Mouse (Mus musculus) small intestine, adult 2 months (tissue): ENCODE data around the gene Lcmt1. TPM values are rescaled to one million over a fixed set of nuclear protein-coding genes. Genes with fewer than 3 reads are reported as not detected.

Source experiments
- H3K27ac ChIP-seq: fragments of 200-500 bp; 2 replicates; pipeline ENCODE4 v1.5.1; 2012; ENCODE audit warnings: low read depth, low read length, control low read depth, inconsistent platforms; ENCODE audit not compliant: insufficient read depth
- H3K27me3 ChIP-seq: fragments of 200-500 bp; 2 replicates; pipeline ENCODE4 v1.6.1; 2012; ENCODE audit warnings: mild to moderate bottlenecking, moderate library complexity, low read length, inconsistent platforms; ENCODE audit not compliant: control insufficient read depth, insufficient read depth
- H3K36me3 ChIP-seq: fragments of 200-500 bp; 2 replicates; pipeline ENCODE4 v1.6.1; 2012; ENCODE audit warnings: mild to moderate bottlenecking, low read length, control low read depth, inconsistent platforms; ENCODE audit not compliant: control insufficient read depth, insufficient read depth
- H3K4me1 ChIP-seq: fragments of 200-500 bp; 2 replicates; pipeline ENCODE4 v1.6.1; 2012; ENCODE audit warnings: low read length, inconsistent platforms, mixed read lengths; ENCODE audit not compliant: control insufficient read depth, insufficient read depth, insufficient read length
- H3K4me3 ChIP-seq: fragments of 200-500 bp; 2 replicates; pipeline ENCODE4 v1.5.1; 2012; ENCODE audit warnings: low read depth, mild to moderate bottlenecking, control low read depth, inconsistent platforms, low read length, moderate library complexity
- CTCF ChIP-seq: fragments of 200-500 bp; IDR thresholded peaks from 2 replicates; pipeline ENCODE4 v1.5.1; 2012; ENCODE audit warnings: low read depth, mild to moderate bottlenecking, control low read depth, inconsistent platforms, low read length, moderate library complexity, mixed read lengths; ENCODE audit not compliant: insufficient replicate concordance, insufficient read length; ENCODE audit errors: extremely low read depth
- POLR2A ChIP-seq: fragments of 200-500 bp; IDR thresholded peaks from 2 replicates; pipeline ENCODE4 v1.6.1; 2012; ENCODE audit warnings: low read depth, mild to moderate bottlenecking, control low read depth, inconsistent platforms, low read length, moderate library complexity
- WGBS: fragments of 180-500 bp; shearing (Covaris S2); methylation state at CpG from one replicate; pipeline ENCODE4 v1.1.7; 2018; 5-methylcytosine and 5-hydroxymethylcytosine counted together
- polyA plus RNA-seq: library from polyadenylated mRNA; depleted of rRNA; stranded (reverse); fragments of >200 nt; gene quantifications from 2 replicates; pipeline ENCODE4 v1.2.3, GENCODE M21; 2012

Lcmt1 gene
- polyA plus RNA-seq, 1 experiment, result 21.5 TPM

GRCm38 (mm10) chr7:123430411-123430705, 60.8 kb downstream of the Lcmt1 start:
- WGBS, result 70% methylated on average over 4 of the region's 4 CpGs
- Histone ChIP-seq H3K36me3 (peaks cover 10% of the 10 kb centered on the region; the same call in 1 of the 2 replicates), H3K4me1 (peaks cover 15% of the 10 kb centered on the region), H3K4me3 (no peak overlapping the region), H3K27me3 (no peaks in the 10 kb centered on the region), H3K27ac (peak overlapping the region; percentile 78)
- TF ChIP-seq CTCF (no peak), POLR2A (no peak)

- no peaks in the 10 kb centered on the region for H3K27me3 ChIP-seq
- H3K4me3 ChIP-seq, result no peak overlapping the region
- no peak overlapping the region for H3K27ac ChIP-seq
- peaks cover 15% of the 10 kb centered on the region for H3K4me1 ChIP-seq
- H3K36me3 ChIP-seq, result peaks cover 9% of the 10 kb centered on the region; the same call in 1 of the 2 replicates
- TF ChIP-seq CTCF, result no peak
- TF ChIP-seq POLR2A, result no peak
- 85% methylated on average over 4 of the region's 4 CpGs for WGBS
These were observed 61.6 kb downstream of the Lcmt1 start for GRCm38 (mm10) chr7:123431206-123431605.

- Histone ChIP-seq H3K4me1 (peaks cover 13% of the 10 kb centered on the region; the same call in 1 of the 2 replicates), H3K27me3 (no peaks in the 10 kb centered on the region), H3K27ac (no peak overlapping the region), H3K36me3 (no peaks in the 10 kb centered on the region), H3K4me3 (no peak overlapping the region)
- WGBS, result 79% methylated on average over 1 of the region's 1 CpGs
- TF ChIP-seq POLR2A, result no peak
- TF ChIP-seq CTCF, result no peak
These were observed 72.5 kb downstream of the Lcmt1 start for GRCm38 (mm10) chr7:123442079-123442478.

- H3K27ac ChIP-seq, result no peak overlapping the region
- TF ChIP-seq CTCF, result no peak
- no peak for TF ChIP-seq POLR2A
- WGBS, result 38% methylated on average over 2 of the region's 2 CpGs
These were observed 79.2 kb downstream of the Lcmt1 start for GRCm38 (mm10) chr7:123448794-123449193.

DNA sequence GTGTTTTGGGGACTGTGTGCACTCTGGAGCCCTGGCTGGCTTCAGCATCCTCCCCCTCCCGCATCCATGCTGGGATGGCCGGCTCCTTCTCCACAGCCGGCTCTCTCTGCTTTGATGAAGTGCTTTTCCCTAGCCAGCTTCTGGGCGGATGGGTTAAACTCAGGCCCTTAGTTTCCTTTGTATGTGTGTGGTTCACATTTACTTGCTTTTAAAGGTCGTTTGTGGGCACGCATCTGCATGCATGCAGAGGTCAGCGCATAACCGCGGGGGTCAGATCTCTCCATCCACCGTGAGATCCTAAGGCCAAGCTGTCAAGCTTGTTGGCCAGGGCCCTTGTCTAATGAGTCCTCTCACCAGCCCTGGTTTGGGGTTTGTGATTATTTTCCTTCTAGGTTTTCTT, 80.1 kb downstream of the Lcmt1 start:
- TF ChIP-seq CTCF (no peak), POLR2A (no peak)
- Histone ChIP-seq H3K27ac (no peak overlapping the region), H3K36me3 (no peaks in the 10 kb centered on the region), H3K4me1 (peaks cover 19% of the 10 kb centered on the region; the same call in 1 of the 2 replicates), H3K4me3 (no peak overlapping the region), H3K27me3 (no peaks in the 10 kb centered on the region)
- 83% methylated on average over 10 of the region's 10 CpGs for WGBS

More at GRCm38 (mm10) chr7:123448794-123449193, 79.2 kb downstream of the Lcmt1 start:
- H3K36me3 ChIP-seq, result no peaks in the 10 kb centered on the region
- no peaks in the 10 kb centered on the region for H3K27me3 ChIP-seq
- no peak overlapping the region for H3K4me3 ChIP-seq
- peaks cover 18% of the 10 kb centered on the region; the same call in 1 of the 2 replicates for H3K4me1 ChIP-seq

- WGBS, result 72% methylated on average over 2 of the region's 2 CpGs
- no peaks in the 10 kb centered on the region for H3K27me3 ChIP-seq
- no peak overlapping the region for H3K27ac ChIP-seq
- peaks cover 12% of the 10 kb centered on the region; the same call in 1 of the 2 replicates for H3K4me1 ChIP-seq
- H3K4me3 ChIP-seq, result no peak overlapping the region
- no peak for TF ChIP-seq POLR2A
- TF ChIP-seq CTCF, result no peak
- H3K36me3 ChIP-seq, result no peaks in the 10 kb centered on the region
These were observed 80.9 kb downstream of the Lcmt1 start for GRCm38 (mm10) chr7:123450515-123450914.

DNA sequence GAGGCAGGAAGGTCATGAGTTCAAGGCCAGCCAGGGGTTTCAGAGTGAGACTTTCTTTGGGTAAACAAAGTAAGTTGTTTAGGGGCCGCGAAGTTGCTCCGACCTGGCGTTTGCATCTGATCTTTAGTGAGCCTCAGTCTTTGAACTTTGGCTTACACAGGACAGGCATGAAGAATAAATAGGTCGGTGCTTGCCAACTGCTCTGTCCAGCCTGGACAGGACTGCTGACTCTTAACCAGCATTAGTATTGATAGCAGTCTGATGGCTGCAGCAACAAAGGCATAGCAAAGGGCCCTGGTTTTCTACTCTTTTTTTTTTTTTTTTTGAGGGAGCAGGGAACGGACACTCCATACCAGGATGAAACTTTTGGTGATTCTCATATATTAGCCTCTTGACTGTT, 83.0 kb downstream of the Lcmt1 start:
- no peak for TF ChIP-seq POLR2A
- no peak for TF ChIP-seq CTCF
- Histone ChIP-seq H3K4me1 (peaks cover 14% of the 10 kb centered on the region; the same call in 1 of the 2 replicates), H3K4me3 (no peak overlapping the region), H3K27me3 (no peaks in the 10 kb centered on the region), H3K36me3 (no peaks in the 10 kb centered on the region), H3K27ac (no peak overlapping the region)
- 17% methylated on average over 6 of the region's 6 CpGs for WGBS
